Mouse (Mus musculus) ZHBTc4 (cell line): ENCODE results near the gene Stard3.
"Not testable (repeated sequence)": the region's sequence is repeated elsewhere in the genome, so short reads cannot be mapped to it uniquely, and the experiment has no call there.

Source experiments
- DNase-seq: peaks from one replicate; pipeline ENCODE4 v3.0.0-alpha.2; 2011; ENCODE audit warnings: low read depth, low spot score

The Stard3 gene

DNA sequence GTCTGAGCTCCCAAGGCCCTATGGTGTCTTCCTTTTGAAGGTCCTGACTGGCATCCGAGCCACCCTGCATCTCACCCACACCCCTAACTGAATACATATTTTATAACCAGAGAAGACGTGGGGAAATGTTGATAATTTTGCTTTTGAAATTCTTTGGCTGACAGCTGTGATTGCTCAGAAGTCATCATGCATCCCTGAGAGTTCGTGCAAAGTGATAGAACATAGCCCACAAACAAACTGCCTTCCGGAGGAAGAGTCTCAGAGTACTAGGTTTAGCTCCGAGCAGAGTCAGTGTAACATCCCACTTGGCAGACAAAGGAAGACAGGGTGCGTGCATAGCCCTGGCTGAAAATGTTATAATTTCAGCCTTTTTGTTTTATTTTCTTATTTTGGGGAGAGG is 15.1 kb downstream of the Stard3 start:
- DNase-seq: no peak

- DNase-seq: no peak
Measured at GRCm38 (mm10) chr11:98374266-98374665, 16.1 kb downstream of the Stard3 start.

DNA sequence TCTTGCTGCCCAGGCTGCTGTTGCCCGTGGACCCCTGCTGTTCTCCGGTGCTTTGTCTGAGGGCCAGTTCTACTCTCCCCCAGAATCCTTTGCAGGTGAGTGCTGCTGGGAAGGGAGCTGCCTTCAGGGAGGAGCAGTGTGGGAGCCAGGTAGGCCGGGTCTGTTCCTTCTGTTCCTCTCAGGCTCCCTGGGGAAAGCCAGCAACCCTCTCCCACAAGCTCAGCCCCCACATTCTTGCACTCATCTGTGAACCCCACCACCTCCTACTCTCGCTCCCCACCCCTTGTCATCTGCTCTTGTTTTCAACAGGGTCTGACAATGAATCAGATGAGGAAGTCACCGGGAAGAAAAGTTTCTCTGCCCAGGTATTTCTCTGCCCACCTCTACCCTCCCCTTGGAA is 18.6 kb downstream of the Stard3 start:
- no peak for DNase-seq

GRCm38 (mm10) chr11:98377787-98378186 is 19.6 kb downstream of the Stard3 start:
- no peak for DNase-seq

DNA sequence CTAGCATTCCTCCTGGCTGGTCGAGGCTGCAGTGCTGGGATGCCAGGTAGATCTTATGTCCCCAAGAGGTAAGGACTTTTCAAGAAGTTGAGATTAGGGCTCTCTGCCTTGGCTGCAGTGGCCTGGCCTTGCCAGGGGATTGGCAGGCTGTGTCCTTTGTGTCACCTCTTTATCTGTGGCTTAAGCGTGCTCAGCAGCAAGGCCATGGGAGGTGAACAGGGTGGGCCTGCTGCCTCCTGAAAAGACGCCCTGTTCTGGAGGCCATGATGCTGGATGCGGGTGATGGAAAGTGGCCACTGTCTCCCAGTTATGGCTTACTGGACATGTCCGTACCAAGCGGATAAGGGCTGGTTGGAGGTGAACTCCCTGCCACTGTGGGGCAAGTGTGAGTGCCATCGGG is 21.2 kb downstream of the Stard3 start:
- no peak for DNase-seq

- no peak for DNase-seq
Measured at GRCm38 (mm10) chr11:98380106-98380505, 21.9 kb downstream of the Stard3 start.

GRCm38 (mm10) chr11:98381651-98382050 is 23.5 kb downstream of the Stard3 start:
- DNase-seq: no peak

DNA sequence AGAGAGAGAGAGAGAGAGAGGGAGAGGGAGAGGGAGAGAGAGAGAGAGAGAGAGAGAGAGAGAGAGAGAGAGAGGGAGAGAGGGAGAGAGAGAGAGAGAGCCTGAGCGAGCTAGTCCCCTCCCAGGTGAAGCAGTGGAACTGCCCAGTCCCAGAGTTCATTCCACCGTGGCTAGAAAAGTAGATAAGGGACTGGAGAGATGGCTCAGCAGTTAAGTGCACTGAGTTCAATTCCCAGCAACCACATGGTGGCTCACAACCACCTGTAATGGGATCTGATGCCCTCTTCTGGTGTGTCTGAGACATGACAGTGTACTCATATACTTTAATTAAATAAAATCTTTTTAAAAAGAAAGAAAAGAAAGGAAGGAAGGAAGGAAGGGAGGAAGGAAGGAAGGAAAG is 24.2 kb downstream of the Stard3 start:
- DNase-seq: not testable (repeated sequence)

GRCm38 (mm10) chr11:98383261-98384030 is 25.3 kb downstream of the Stard3 start, which contains the start of gene Tcap:
Tcap (plus strand) TSS chr11:98383811.
- DNase-seq: no peak

DNA sequence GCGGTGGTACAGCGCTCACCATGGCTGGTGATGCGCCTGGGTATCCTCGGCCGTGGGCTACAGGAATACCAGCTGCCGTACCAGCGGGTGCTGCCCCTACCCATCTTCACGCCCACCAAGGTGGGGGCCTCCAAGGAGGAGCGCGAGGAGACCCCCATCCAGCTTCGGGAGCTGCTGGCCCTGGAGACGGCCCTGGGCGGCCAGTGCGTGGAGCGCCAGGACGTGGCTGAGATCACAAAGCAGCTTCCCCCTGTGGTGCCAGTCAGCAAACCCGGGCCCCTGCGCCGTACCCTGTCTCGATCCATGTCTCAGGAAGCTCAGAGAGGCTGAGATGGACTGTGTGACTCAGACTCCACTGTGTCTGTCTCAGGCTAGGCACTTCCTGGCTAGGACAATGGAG is 26.0 kb downstream of the Stard3 start:
- DNase-seq: no peak

GRCm38 (mm10) chr11:98384721-98385637 is 26.8 kb downstream of the Stard3 start:
- no peak for DNase-seq

- DNase-seq: no peak
Measured at GRCm38 (mm10) chr11:98385638-98386585, 27.7 kb downstream of the Stard3 start, which contains the start of gene Pnmt. Pnmt (plus strand) TSS chr11:98386450.

- peak; percentile 43 for DNase-seq
Measured at GRCm38 (mm10) chr11:98386596-98386995, 28.4 kb downstream of the Stard3 start.

DNA sequence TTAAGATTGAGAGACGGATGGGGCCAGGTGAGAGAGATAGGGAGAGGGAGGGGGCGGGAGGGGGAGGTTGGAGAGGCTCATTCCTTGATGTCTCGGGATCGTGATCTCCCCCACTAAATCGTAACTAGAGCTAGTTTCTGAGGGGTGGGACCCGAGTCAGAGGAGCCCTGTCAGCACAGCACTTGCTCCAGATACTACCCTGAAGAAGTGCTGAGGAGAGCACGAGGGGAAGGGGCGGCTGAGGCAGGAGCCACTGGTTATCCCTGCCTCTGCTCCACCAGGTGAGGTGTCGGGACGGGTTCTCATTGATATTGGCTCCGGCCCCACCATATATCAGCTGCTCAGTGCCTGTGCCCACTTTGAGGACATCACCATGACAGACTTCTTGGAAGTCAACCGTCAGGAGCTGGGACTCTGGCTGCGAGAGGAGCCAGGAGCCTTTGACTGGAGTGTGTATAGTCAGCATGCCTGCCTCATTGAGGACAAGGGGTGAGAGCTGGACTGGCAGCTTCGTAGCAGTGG is 28.9 kb downstream of the Stard3 start:
- no peak for DNase-seq

GRCm38 (mm10) chr11:98388282-98388681 is 30.1 kb downstream of the Stard3 start:
- no peak for DNase-seq

DNA sequence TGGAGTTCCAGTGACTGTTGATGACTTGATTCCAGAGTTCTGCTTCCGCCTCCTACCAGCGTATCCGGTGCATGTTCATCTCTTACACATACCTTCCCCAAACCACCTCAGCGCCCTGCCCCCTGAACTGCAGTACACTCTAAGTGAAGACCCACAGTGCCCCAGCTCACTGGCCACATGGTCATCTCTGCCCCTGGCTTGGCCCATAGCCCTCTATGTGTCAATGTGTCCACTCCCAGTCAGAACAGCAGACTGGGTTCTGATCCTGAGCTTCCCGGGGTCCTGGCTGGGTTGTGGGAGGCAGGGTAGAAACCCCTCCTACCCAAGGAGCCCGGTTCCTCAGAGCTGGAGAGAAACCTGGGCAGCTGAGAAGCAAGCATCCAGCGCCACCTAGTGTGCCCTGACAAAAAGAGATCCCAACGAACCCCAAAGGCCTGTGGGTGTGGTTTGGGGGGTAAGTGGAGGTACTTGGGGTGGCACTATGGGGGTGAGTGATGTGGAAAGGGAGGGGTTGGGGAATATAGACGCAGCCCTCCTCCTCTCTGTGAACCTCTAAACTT is 31.1 kb downstream of the Stard3 start:
- DNase-seq: no peak

GRCm38 (mm10) chr11:98390141-98390540 is 32.0 kb downstream of the Stard3 start:
- no peak for DNase-seq

- no peak for DNase-seq
Measured at GRCm38 (mm10) chr11:98392034-98392433, 33.9 kb downstream of the Stard3 start.

DNA sequence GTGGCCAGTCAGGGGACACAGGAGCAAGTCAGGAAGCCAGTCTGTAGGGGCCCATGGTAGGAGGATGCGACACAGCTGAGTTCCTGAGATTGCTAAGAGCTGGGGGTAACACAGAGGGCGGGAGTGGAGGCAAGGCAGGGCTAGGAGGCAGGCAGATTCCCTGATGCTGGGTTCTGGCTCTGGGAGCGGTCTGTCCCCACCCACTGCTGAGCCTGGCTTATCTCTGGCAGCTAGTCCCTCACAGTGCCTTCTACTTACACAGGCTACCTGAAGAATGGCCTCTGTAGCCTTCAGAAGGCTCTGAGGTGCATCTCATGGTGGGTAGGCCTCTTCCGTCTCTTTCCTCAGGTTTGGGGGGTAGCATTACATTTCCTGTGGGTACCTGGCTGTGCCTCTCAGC is 34.5 kb downstream of the Stard3 start:
- no peak for DNase-seq

GRCm38 (mm10) chr11:98393317-98393716 is 35.1 kb downstream of the Stard3 start:
- DNase-seq: no peak

GRCm38 (mm10) chr11:98394301-98394700 is 36.1 kb downstream of the Stard3 start:
- no peak for DNase-seq
